Mouse (Mus musculus) megakaryocyte-erythroid progenitor cell, adult 5-6 weeks (primary cell): ENCODE measurements around the gene Adss. TPM values are rescaled to one million over a fixed set of nuclear protein-coding genes. Genes with fewer than 3 reads are reported as not detected.

Experiments
- ATAC-seq: replicated peaks from 2 replicates; pipeline ENCODE4 v1.8.0; 2016; ENCODE audit warnings: mild to moderate bottlenecking, inconsistent platforms; ENCODE audit not compliant: severe bottlenecking, poor library complexity, low FRiP score, low TSS enrichment
- total RNA-seq, 2 experiments: library from RNA; stranded (forward) in 1 of 2; stranded (reverse) in 1 of 2; fragments of 200-1000, 215-1000 nt in 1 of 2; fragments of >200 nt in 1 of 2; fragmentation: Nextera tagmentation in 1 of 2; gene quantifications; 2 replicates each; pipeline ENCODE4 v1.2.3; 2014 to 2017

The Adss gene
- total RNA-seq, 2 experiments from 2014 or later = 93.5 to 227 TPM

- ATAC-seq = no peak
Observed at GRCm38 (mm10) chr1:177729043-177730024, 67.0 kb downstream of the Adss start, which contains the start of gene 1700016C15Rik. 1700016C15Rik (plus strand) TSS chr1:177729814.

GRCm38 (mm10) chr1:177727883-177728525 lies 68.3 kb downstream of the Adss start:
- ATAC-seq = no peak

- peak; percentile 82 for ATAC-seq
Observed at GRCm38 (mm10) chr1:177726870-177727269, 69.4 kb downstream of the Adss start.

- no peak for ATAC-seq
Observed at GRCm38 (mm10) chr1:177723786-177724185, 72.5 kb downstream of the Adss start.

- no peak for ATAC-seq
Observed at GRCm38 (mm10) chr1:177719029-177719427, 77.3 kb downstream of the Adss start.

GRCm38 (mm10) chr1:177718340-177719028 lies 77.8 kb downstream of the Adss start:
- ATAC-seq = no peak

- peak; percentile 58 for ATAC-seq
Observed at GRCm38 (mm10) chr1:177717057-177717835, 79.1 kb downstream of the Adss start.

- ATAC-seq = peak; percentile 66
Observed at GRCm38 (mm10) chr1:177716448-177716847, 79.9 kb downstream of the Adss start.

GRCm38 (mm10) chr1:177714397-177715012 lies 81.8 kb downstream of the Adss start:
- ATAC-seq = no peak

- ATAC-seq = no peak
Observed at GRCm38 (mm10) chr1:177713635-177714396, 82.5 kb downstream of the Adss start.

Other genes with a start within 250 kb of the Adss start
- not detected in 2 replicates for gene 1700016C15Rik, start 66.7 kb downstream of the Adss start, total RNA-seq (2014; fragmentation: Nextera tagmentation)
- gene 1700016C15Rik, start 66.7 kb downstream of the Adss start, total RNA-seq (2017) = not detected in 2 replicates
- gene Catspere2, start 186.9 kb upstream of the Adss start, total RNA-seq (2014; fragmentation: Nextera tagmentation) = not detected in 2 replicates
- gene Catspere2, start 186.9 kb upstream of the Adss start, total RNA-seq (2017) = not detected in 2 replicates